Mouse (Mus musculus): Measurements from ENCODE around the gene 2610008E11Rik. TPM values are rescaled to one million over a fixed set of nuclear protein-coding genes. Genes with fewer than 3 reads are reported as not detected.

The 2610008E11Rik gene
- polyA plus RNA-seq (2012; rRNA removed): 0.90 and 1.7 TPM in 2 replicates

DNA sequence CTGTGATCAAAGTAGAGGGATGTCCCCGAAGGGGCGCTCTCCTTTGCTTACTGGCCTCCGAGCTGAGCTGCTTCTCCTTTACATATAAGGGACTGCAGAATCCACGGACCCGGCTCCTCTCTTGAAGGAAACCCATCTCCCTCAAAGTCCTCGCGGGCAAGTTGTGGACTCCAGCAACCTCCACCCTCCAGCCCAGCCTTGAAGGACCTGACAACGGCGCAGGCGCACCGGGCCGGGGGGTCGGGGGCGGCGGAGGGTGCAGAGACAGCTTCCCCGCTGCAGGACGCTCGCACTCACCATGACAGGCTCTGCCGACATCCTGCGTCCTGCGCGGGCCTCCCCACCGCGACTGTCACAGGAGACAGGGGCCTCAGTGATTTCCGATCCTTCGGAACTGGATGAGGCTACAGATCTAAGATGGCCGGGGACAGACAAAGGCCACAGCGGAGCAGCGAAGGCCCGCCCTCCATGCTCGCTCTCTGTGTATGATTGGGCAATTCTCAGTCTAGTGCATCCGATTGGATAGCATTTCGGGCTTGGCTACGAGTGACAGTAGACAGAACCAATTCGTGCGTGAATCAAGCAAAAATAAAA is at the start of gene 2610008E11Rik:
TSS of gene 2610008E11Rik (minus strand) at position 440 of the 594 bp plus-strand sequence.
- Histone ChIP-seq H3K27ac (ENCODE audit: insufficient read depth, low read depth, low read length) (peak within 1 kb of the TSS; percentile 45), H3K4me1 (ENCODE audit: control insufficient read depth, insufficient read depth, low read length) (peaks cover 7% of the 10 kb centered on the region), H3K27me3 (replicated peaks; ENCODE audit: control insufficient read depth, insufficient read depth, low read length) (no peaks in the 10 kb centered on the region), H3K4me3 (ENCODE audit: insufficient read depth, low read depth, low read length) (peak within 1 kb of the TSS; percentile 99), H3K36me3 (ENCODE audit: control insufficient read depth, insufficient read depth, low read length) (peaks cover 2% of the 10 kb centered on the region)
- TF ChIP-seq CTCF (conservative IDR thresholded peaks at IDR 0.05; ENCODE audit: insufficient read depth, insufficient read length, low read depth, low read length) (no peak), POLR2A (IDR thresholded peaks at IDR 0.05; ENCODE audit: low read depth, low read length) (peak; percentile 12)
- WGBS: under 1% methylated on average over 36 of the region's 36 CpGs
- peak; percentile 98 for DNase-seq

DNA sequence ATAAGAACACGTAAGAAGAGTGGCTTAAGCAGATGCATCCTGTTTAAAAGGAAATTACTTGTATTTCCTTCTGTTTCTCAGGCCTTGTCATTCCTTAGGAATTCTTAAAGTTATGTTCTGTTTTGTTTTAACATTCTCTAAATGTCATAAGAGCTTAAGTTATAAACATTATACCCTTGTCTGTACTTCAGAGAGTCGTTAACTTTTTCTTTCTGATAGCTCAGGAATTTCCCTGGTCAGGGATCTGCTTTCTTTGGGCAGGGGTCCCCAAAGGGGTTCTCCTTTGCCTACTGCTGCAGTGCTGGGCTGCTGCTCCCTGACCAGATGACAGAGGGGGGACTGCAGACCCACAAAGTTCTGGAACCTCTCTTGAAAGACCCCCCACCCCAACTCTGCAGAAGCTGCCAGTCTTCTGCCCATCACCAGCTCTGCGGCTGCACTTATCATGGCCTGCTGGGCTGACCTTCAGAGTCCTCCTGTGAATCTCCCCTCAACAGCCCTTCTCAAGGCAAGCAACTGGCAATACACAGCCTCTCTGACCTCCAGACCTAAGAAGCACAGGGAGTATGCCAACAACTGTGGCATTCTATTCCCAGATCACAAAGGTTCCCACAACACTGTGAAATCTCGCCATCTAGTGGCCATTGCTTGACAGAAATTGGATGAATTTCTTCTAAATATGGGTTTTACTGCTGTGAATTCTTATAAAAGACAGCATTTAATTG is 18.9 kb upstream of the 2610008E11Rik start:
- no peak overlapping the region for H3K27ac ChIP-seq (ENCODE audit: insufficient read depth, low read depth, low read length)

DNA sequence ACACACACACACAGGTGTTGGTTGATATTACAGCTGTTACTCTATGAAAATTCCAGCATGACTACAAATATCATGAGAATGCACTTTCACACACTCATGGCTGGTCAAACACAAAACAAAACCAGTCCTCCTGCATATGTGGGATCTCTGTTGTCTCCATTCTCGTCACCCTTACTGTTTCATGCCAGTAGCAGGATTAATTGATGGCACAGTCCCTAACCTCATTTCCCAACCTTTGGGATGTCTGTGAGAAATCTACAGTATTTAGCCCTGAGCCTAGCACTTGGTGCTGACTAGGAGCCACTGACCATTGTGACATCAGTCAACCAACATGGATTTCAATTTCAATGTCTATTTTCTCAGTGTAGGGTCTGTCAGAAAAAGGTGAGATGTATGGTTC is 17.7 kb upstream of the 2610008E11Rik start:
- TF ChIP-seq CTCF (conservative IDR thresholded peaks at IDR 0.05; ENCODE audit: insufficient read depth, insufficient read length, low read depth, low read length): no peak
- TF ChIP-seq POLR2A (IDR thresholded peaks at IDR 0.05; ENCODE audit: low read depth, low read length): no peak
- Histone ChIP-seq H3K4me3 (ENCODE audit: insufficient read depth, low read depth, low read length) (no peak overlapping the region), H3K27ac (ENCODE audit: insufficient read depth, low read depth, low read length) (no peak overlapping the region), H3K36me3 (ENCODE audit: control insufficient read depth, insufficient read depth, low read length) (no peaks in the 10 kb centered on the region), H3K27me3 (replicated peaks; ENCODE audit: control insufficient read depth, insufficient read depth, low read length) (no peaks in the 10 kb centered on the region), H3K4me1 (ENCODE audit: control insufficient read depth, insufficient read depth, low read length) (no peaks in the 10 kb centered on the region)
- 65% methylated on average over 1 of the region's 1 CpGs for WGBS
- no peak for DNase-seq

More for the DNA sequence above, 18.9 kb upstream of the 2610008E11Rik start:
- no peaks in the 10 kb centered on the region for H3K27me3 ChIP-seq (replicated peaks; ENCODE audit: control insufficient read depth, insufficient read depth, low read length)
- H3K36me3 ChIP-seq (ENCODE audit: control insufficient read depth, insufficient read depth, low read length): no peaks in the 10 kb centered on the region
- WGBS: 38% methylated on average over 4 of the region's 4 CpGs
- DNase-seq: peak; percentile 61
- TF ChIP-seq CTCF (conservative IDR thresholded peaks at IDR 0.05; ENCODE audit: insufficient read depth, insufficient read length, low read depth, low read length) (peak; percentile 38; the same call in 1 of the 2 replicates), POLR2A (IDR thresholded peaks at IDR 0.05; ENCODE audit: low read depth, low read length) (no peak)
- H3K4me3 ChIP-seq (ENCODE audit: insufficient read depth, low read depth, low read length): no peak overlapping the region
- no peaks in the 10 kb centered on the region for H3K4me1 ChIP-seq (ENCODE audit: control insufficient read depth, insufficient read depth, low read length)

DNA sequence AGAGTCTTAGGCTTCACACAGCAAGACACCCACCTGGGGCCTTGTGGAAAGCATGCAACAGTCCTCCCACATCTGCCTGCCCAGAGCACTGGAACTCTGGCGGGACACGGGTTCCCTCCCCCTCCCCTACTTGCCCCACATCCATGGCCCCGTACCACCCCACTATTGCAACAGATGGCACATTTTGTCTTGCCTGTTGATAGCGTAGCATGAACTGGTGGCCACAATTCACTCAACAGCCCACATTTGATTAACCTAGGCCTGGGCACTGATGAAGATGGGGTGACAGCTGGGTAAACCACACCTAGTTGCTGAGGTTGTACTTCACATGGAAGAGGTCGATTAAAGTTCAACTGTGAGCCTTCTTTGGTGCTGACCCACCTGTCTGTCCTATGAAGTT is 13.1 kb upstream of the 2610008E11Rik start:
- H3K27ac ChIP-seq (ENCODE audit: insufficient read depth, low read depth, low read length): no peak overlapping the region
- TF ChIP-seq CTCF (conservative IDR thresholded peaks at IDR 0.05; ENCODE audit: insufficient read depth, insufficient read length, low read depth, low read length) (no peak), POLR2A (IDR thresholded peaks at IDR 0.05; ENCODE audit: low read depth, low read length) (no peak)
- 93% methylated on average over 5 of the region's 5 CpGs for WGBS

DNA sequence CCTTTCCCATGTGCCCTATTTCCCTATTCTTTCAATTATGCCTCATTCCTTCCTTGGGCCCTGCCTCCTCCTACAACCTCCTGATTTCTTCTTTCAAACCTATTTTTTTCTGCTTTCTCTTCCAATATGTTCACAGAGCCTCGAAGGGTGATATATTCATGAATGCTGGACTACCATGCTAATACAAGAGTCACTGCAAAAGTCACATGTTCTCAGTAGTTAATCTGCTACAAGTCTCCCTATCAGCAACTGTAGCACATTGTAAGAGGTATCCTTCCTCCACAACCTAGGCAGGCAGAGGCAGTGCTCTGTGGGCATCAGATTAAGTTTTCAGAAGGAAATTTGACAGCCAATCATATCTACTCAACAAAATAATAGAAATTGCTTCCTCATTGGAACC is 11.8 kb upstream of the 2610008E11Rik start:
- WGBS: 76% methylated on average over 1 of the region's 1 CpGs
- Histone ChIP-seq H3K4me3 (ENCODE audit: insufficient read depth, low read depth, low read length) (no peak overlapping the region), H3K27ac (ENCODE audit: insufficient read depth, low read depth, low read length) (no peak overlapping the region), H3K27me3 (replicated peaks; ENCODE audit: control insufficient read depth, insufficient read depth, low read length) (no peaks in the 10 kb centered on the region), H3K36me3 (ENCODE audit: control insufficient read depth, insufficient read depth, low read length) (no peaks in the 10 kb centered on the region), H3K4me1 (ENCODE audit: control insufficient read depth, insufficient read depth, low read length) (no peaks in the 10 kb centered on the region)
- TF ChIP-seq CTCF (conservative IDR thresholded peaks at IDR 0.05; ENCODE audit: insufficient read depth, insufficient read length, low read depth, low read length) (no peak), POLR2A (IDR thresholded peaks at IDR 0.05; ENCODE audit: low read depth, low read length) (no peak)
- no peak for DNase-seq

More for the DNA sequence above, 13.1 kb upstream of the 2610008E11Rik start:
- H3K4me3 ChIP-seq (ENCODE audit: insufficient read depth, low read depth, low read length): no peak overlapping the region
- H3K27me3 ChIP-seq (replicated peaks; ENCODE audit: control insufficient read depth, insufficient read depth, low read length): no peaks in the 10 kb centered on the region
- no peak for DNase-seq
- no peaks in the 10 kb centered on the region for H3K4me1 ChIP-seq (ENCODE audit: control insufficient read depth, insufficient read depth, low read length)
- H3K36me3 ChIP-seq (ENCODE audit: control insufficient read depth, insufficient read depth, low read length): no peaks in the 10 kb centered on the region

DNA sequence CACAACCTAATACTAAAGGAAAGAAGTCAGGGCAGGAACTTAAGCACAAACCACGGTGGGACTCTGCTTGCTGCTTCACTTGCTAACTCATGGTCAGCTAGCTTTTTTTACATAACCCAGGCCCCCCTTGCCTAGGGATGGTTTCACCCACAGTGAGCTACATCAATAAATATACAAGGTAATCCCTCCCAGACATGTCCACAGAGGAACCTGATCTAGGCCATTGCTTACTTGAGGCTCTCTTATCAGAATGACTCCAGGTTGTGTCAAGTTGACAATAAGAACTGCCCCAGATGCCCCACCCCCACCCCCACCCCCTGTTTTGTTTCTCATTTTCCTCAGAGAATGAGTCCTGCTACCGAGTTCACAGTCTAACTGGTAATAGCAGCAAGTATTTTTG is 10.1 kb upstream of the 2610008E11Rik start:
- Histone ChIP-seq H3K36me3 (ENCODE audit: control insufficient read depth, insufficient read depth, low read length) (no peaks in the 10 kb centered on the region), H3K4me1 (ENCODE audit: control insufficient read depth, insufficient read depth, low read length) (no peaks in the 10 kb centered on the region), H3K27me3 (replicated peaks; ENCODE audit: control insufficient read depth, insufficient read depth, low read length) (no peaks in the 10 kb centered on the region), H3K4me3 (ENCODE audit: insufficient read depth, low read depth, low read length) (no peak overlapping the region), H3K27ac (ENCODE audit: insufficient read depth, low read depth, low read length) (no peak overlapping the region)
- DNase-seq: no peak
- WGBS: 73% methylated on average over 2 of the region's 2 CpGs
- no peak for TF ChIP-seq POLR2A (IDR thresholded peaks at IDR 0.05; ENCODE audit: low read depth, low read length)
- TF ChIP-seq CTCF (conservative IDR thresholded peaks at IDR 0.05; ENCODE audit: insufficient read depth, insufficient read length, low read depth, low read length): no peak

All from kidney, adult 2 months (tissue).